Mouse (Mus musculus): ENCODE results near the gene Aes. TPM values are rescaled to one million over a fixed set of nuclear protein-coding genes. Genes with fewer than 3 reads are reported as not detected.

Gene Aes
- polyA plus RNA-seq, 1 experiment from 2014 or later, result 412 TPM

- ATAC-seq (ENCODE audit: low read depth) (no peak), DNase-seq (ENCODE audit: low spot score) (no peak)
- no peak overlapping the region for H3K4me2 ChIP-seq (ENCODE audit: low read depth, low read length)
- 83% methylated on average over 7 of the region's 7 CpGs for WGBS
- H3K27me3 ChIP-seq (replicated peaks; ENCODE audit: control insufficient read depth, insufficient read depth, low read length), result no peaks in the 10 kb centered on the region
- no peak overlapping the region for H3K27ac ChIP-seq (replicated peaks; ENCODE audit: low read depth, low read length)
- H3K9me3 ChIP-seq (ENCODE audit: control insufficient read depth, low read length), result no peaks in the 10 kb centered on the region
- peaks cover 26% of the 10 kb centered on the region for H3K4me1 ChIP-seq (ENCODE audit: control insufficient read depth, insufficient read depth, low read length)
- no peak overlapping the region for H3K4me3 ChIP-seq (ENCODE audit: low read depth, low read length)
- no peak overlapping the region for H3K9ac ChIP-seq (ENCODE audit: low read depth, low read length)
- H3K36me3 ChIP-seq (ENCODE audit: control insufficient read depth, insufficient read depth, low read length), result peaks cover 21% of the 10 kb centered on the region
These were observed 33.3 kb downstream of the Aes start for GRCm38 (mm10) chr10:81592631-81593030.

- Histone ChIP-seq H3K9ac (ENCODE audit: low read depth, low read length) (no peak overlapping the region), H3K27ac (replicated peaks; ENCODE audit: low read depth, low read length) (no peak overlapping the region), H3K36me3 (ENCODE audit: control insufficient read depth, insufficient read depth, low read length) (peaks cover 15% of the 10 kb centered on the region), H3K4me2 (ENCODE audit: low read depth, low read length) (no peak overlapping the region), H3K4me3 (ENCODE audit: low read depth, low read length) (no peak overlapping the region), H3K27me3 (replicated peaks; ENCODE audit: control insufficient read depth, insufficient read depth, low read length) (no peaks in the 10 kb centered on the region), H3K9me3 (ENCODE audit: control insufficient read depth, low read length) (no peaks in the 10 kb centered on the region), H3K4me1 (ENCODE audit: control insufficient read depth, insufficient read depth, low read length) (peaks cover 30% of the 10 kb centered on the region)
- no peak for DNase-seq (ENCODE audit: low spot score)
- WGBS, result 73% methylated on average over 4 of the region's 4 CpGs
- ATAC-seq (ENCODE audit: low read depth), result no peak
These were observed 33.9 kb downstream of the Aes start for GRCm38 (mm10) chr10:81593223-81593622.

GRCm38 (mm10) chr10:81593935-81594334 is 34.6 kb downstream of the Aes start:
- ATAC-seq (ENCODE audit: low read depth), result no peak
- no peak overlapping the region for H3K27ac ChIP-seq (replicated peaks; ENCODE audit: low read depth, low read length)
- H3K27me3 ChIP-seq (replicated peaks; ENCODE audit: control insufficient read depth, insufficient read depth, low read length), result no peaks in the 10 kb centered on the region
- WGBS, result 73% methylated on average over 18 of the region's 18 CpGs
- H3K4me3 ChIP-seq (ENCODE audit: low read depth, low read length), result no peak overlapping the region
- peaks cover 8% of the 10 kb centered on the region for H3K36me3 ChIP-seq (ENCODE audit: control insufficient read depth, insufficient read depth, low read length)
- no peak overlapping the region for H3K9ac ChIP-seq (ENCODE audit: low read depth, low read length)
- no peak overlapping the region for H3K4me2 ChIP-seq (ENCODE audit: low read depth, low read length)
- H3K9me3 ChIP-seq (ENCODE audit: control insufficient read depth, low read length), result no peaks in the 10 kb centered on the region
- H3K4me1 ChIP-seq (ENCODE audit: control insufficient read depth, insufficient read depth, low read length), result peaks cover 30% of the 10 kb centered on the region
- no peak for DNase-seq (ENCODE audit: low spot score)

- 29% methylated on average over 5 of the region's 5 CpGs for WGBS
- H3K4me3 ChIP-seq (ENCODE audit: low read depth, low read length), result no peak overlapping the region
- peak overlapping the region; percentile 49; the same call in 1 of the 2 replicates for H3K4me2 ChIP-seq (ENCODE audit: low read depth, low read length)
- no peaks in the 10 kb centered on the region for H3K9me3 ChIP-seq (ENCODE audit: control insufficient read depth, low read length)
- DNase-seq (ENCODE audit: low spot score) (no peak), ATAC-seq (ENCODE audit: low read depth) (no peak)
- H3K4me1 ChIP-seq (ENCODE audit: control insufficient read depth, insufficient read depth, low read length), result peaks cover 30% of the 10 kb centered on the region
- no peaks in the 10 kb centered on the region for H3K36me3 ChIP-seq (ENCODE audit: control insufficient read depth, insufficient read depth, low read length)
- H3K9ac ChIP-seq (ENCODE audit: low read depth, low read length), result peak overlapping the region; percentile 37; the same call in 1 of the 2 replicates
- H3K27me3 ChIP-seq (replicated peaks; ENCODE audit: control insufficient read depth, insufficient read depth, low read length), result no peaks in the 10 kb centered on the region
- peak overlapping the region; percentile 77 for H3K27ac ChIP-seq (replicated peaks; ENCODE audit: low read depth, low read length)
These were observed 36.3 kb downstream of the Aes start for GRCm38 (mm10) chr10:81595599-81595998.

GRCm38 (mm10) chr10:81596611-81597010 is 37.3 kb downstream of the Aes start:
- H3K9me3 ChIP-seq (ENCODE audit: control insufficient read depth, low read length), result no peaks in the 10 kb centered on the region
- peak overlapping the region; percentile 37 for H3K9ac ChIP-seq (ENCODE audit: low read depth, low read length)
- no peaks in the 10 kb centered on the region for H3K36me3 ChIP-seq (ENCODE audit: control insufficient read depth, insufficient read depth, low read length)
- H3K4me3 ChIP-seq (ENCODE audit: low read depth, low read length), result peak overlapping the region; percentile 21
- no peak for ATAC-seq (ENCODE audit: low read depth)
- no peaks in the 10 kb centered on the region for H3K27me3 ChIP-seq (replicated peaks; ENCODE audit: control insufficient read depth, insufficient read depth, low read length)
- H3K4me2 ChIP-seq (ENCODE audit: low read depth, low read length), result peak overlapping the region; percentile 49
- H3K27ac ChIP-seq (replicated peaks; ENCODE audit: low read depth, low read length), result peak overlapping the region; percentile 77
- H3K4me1 ChIP-seq (ENCODE audit: control insufficient read depth, insufficient read depth, low read length), result peaks cover 36% of the 10 kb centered on the region
- DNase-seq (ENCODE audit: low spot score), result peak; percentile 69
- WGBS, result 0% methylated on average over 10 of the region's 10 CpGs

- 2% methylated on average over 9 of the region's 12 CpGs for WGBS
- H3K27ac ChIP-seq (replicated peaks; ENCODE audit: low read depth, low read length), result peak overlapping the region; percentile 77
- peak overlapping the region; percentile 37 for H3K9ac ChIP-seq (ENCODE audit: low read depth, low read length)
- H3K4me2 ChIP-seq (ENCODE audit: low read depth, low read length), result peak overlapping the region; percentile 49
- H3K4me1 ChIP-seq (ENCODE audit: control insufficient read depth, insufficient read depth, low read length), result peaks cover 40% of the 10 kb centered on the region
- DNase-seq (ENCODE audit: low spot score) (peak; percentile 76), ATAC-seq (ENCODE audit: low read depth) (peak; percentile 28; the same call in 1 of the 2 replicates)
- H3K36me3 ChIP-seq (ENCODE audit: control insufficient read depth, insufficient read depth, low read length), result no peaks in the 10 kb centered on the region
- H3K4me3 ChIP-seq (ENCODE audit: low read depth, low read length), result peak overlapping the region; percentile 21
- H3K9me3 ChIP-seq (ENCODE audit: control insufficient read depth, low read length), result no peaks in the 10 kb centered on the region
- no peaks in the 10 kb centered on the region for H3K27me3 ChIP-seq (replicated peaks; ENCODE audit: control insufficient read depth, insufficient read depth, low read length)
These were observed 38.1 kb downstream of the Aes start for GRCm38 (mm10) chr10:81597137-81597950.

GRCm38 (mm10) chr10:81598342-81598741 is 39.1 kb downstream of the Aes start:
- ATAC-seq (ENCODE audit: low read depth) (no peak), DNase-seq (ENCODE audit: low spot score) (no peak)
- 29% methylated on average over 3 of the region's 3 CpGs for WGBS
- Histone ChIP-seq H3K27me3 (replicated peaks; ENCODE audit: control insufficient read depth, insufficient read depth, low read length) (no peaks in the 10 kb centered on the region), H3K9ac (ENCODE audit: low read depth, low read length) (no peak overlapping the region), H3K9me3 (ENCODE audit: control insufficient read depth, low read length) (no peaks in the 10 kb centered on the region), H3K36me3 (ENCODE audit: control insufficient read depth, insufficient read depth, low read length) (no peaks in the 10 kb centered on the region), H3K4me3 (ENCODE audit: low read depth, low read length) (no peak overlapping the region), H3K4me1 (ENCODE audit: control insufficient read depth, insufficient read depth, low read length) (peaks cover 44% of the 10 kb centered on the region), H3K27ac (replicated peaks; ENCODE audit: low read depth, low read length) (no peak overlapping the region), H3K4me2 (ENCODE audit: low read depth, low read length) (no peak overlapping the region)

GRCm38 (mm10) chr10:81598871-81599270 is 39.6 kb downstream of the Aes start:
- Histone ChIP-seq H3K27ac (replicated peaks; ENCODE audit: low read depth, low read length) (no peak overlapping the region), H3K4me1 (ENCODE audit: control insufficient read depth, insufficient read depth, low read length) (peaks cover 44% of the 10 kb centered on the region)

GRCm38 (mm10) chr10:81599630-81600029 is 40.3 kb downstream of the Aes start:
- ATAC-seq (ENCODE audit: low read depth), result no peak
- Histone ChIP-seq H3K36me3 (ENCODE audit: control insufficient read depth, insufficient read depth, low read length) (no peaks in the 10 kb centered on the region), H3K4me1 (ENCODE audit: control insufficient read depth, insufficient read depth, low read length) (peaks cover 44% of the 10 kb centered on the region), H3K27me3 (replicated peaks; ENCODE audit: control insufficient read depth, insufficient read depth, low read length) (no peaks in the 10 kb centered on the region), H3K4me3 (ENCODE audit: low read depth, low read length) (no peak overlapping the region), H3K9me3 (ENCODE audit: control insufficient read depth, low read length) (no peaks in the 10 kb centered on the region), H3K27ac (replicated peaks; ENCODE audit: low read depth, low read length) (no peak overlapping the region), H3K9ac (ENCODE audit: low read depth, low read length) (no peak overlapping the region), H3K4me2 (ENCODE audit: low read depth, low read length) (no peak overlapping the region)
- WGBS, result 48% methylated on average over 5 of the region's 5 CpGs
- DNase-seq (ENCODE audit: low spot score), result no peak

More at GRCm38 (mm10) chr10:81598871-81599270, 39.6 kb downstream of the Aes start:
- WGBS, result 30% methylated on average over 6 of the region's 6 CpGs
- Histone ChIP-seq H3K36me3 (ENCODE audit: control insufficient read depth, insufficient read depth, low read length) (no peaks in the 10 kb centered on the region), H3K27me3 (replicated peaks; ENCODE audit: control insufficient read depth, insufficient read depth, low read length) (no peaks in the 10 kb centered on the region), H3K4me3 (ENCODE audit: low read depth, low read length) (no peak overlapping the region), H3K4me2 (ENCODE audit: low read depth, low read length) (no peak overlapping the region), H3K9me3 (ENCODE audit: control insufficient read depth, low read length) (no peaks in the 10 kb centered on the region), H3K9ac (ENCODE audit: low read depth, low read length) (no peak overlapping the region)
- ATAC-seq (ENCODE audit: low read depth) (no peak), DNase-seq (ENCODE audit: low spot score) (no peak)
